Mouse (Mus musculus): ENCODE measurements around the gene L3hypdh.

DNA sequence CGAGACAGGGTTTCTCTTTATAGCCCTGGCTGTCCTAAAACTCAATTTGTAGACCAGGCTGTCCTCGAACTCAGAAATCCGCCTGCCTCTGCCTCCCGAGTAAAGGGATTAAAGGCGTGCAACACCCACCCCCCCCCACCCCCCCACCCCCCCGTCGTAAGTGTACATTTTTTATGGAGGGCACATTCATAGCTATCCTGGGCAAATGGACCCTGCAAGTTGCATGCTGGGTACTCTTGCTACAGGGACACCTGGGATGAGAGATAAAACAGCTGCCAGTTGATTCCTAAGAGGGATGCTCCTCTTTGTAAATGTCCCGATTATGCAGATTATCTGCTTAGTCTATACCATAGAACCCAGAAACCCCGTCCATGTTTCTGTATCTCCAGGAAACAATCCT is 2.0 kb downstream of the L3hypdh start:
- TF ChIP-seq CTCF (IDR thresholded peaks at IDR 0.05; ENCODE audit: borderline replicate concordance, insufficient read depth, low read depth, low read length) (no peak), POLR2A (IDR thresholded peaks at IDR 0.05; ENCODE audit: borderline replicate concordance, insufficient read depth, low read length) (no peak)

All from cerebellum, adult 2 months (tissue).